Mouse (Mus musculus): ENCODE data around the gene Shb.

DNA sequence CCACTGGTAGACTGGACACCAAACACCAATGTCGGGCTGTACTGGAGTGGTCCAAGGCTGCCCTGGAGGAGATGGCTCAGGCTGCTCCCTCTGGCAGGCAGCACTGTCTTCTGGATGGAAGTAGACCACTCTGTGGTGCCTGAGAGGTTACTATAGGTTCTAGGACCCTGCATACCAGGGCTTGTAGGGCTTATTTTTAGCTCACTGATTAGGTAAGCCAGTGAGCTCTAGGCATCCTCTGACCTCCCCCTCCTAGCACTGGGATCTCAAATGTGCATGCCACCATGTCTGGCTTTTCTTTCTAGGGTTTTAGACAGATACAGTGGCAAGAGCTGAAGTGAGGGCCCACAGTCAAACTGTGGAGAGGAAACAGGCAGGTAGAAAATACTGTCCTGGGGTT is 24.8 kb downstream of the Shb start:
- TF ChIP-seq CTCF (IDR thresholded peaks at IDR 0.05; ENCODE audit: low read depth) (no peak), EP300 (IDR thresholded peaks at IDR 0.05; ENCODE audit: low read depth) (no peak)
